Mouse (Mus musculus): ENCODE measurements at regions not wholly inside any gene's neighbourhood (a gene's known extent, or its start where the extent isn't known, plus 50 kb on each side); places are given as distances from the start of the nearest gene placed in this dataset.

- Histone ChIP-seq H3K9me3 (replicated peaks; ENCODE audit: low read length) (no peaks in the 10 kb centered on the region), H3K36me3 (ENCODE audit: insufficient read depth, low read length) (no peaks in the 10 kb centered on the region), H3K9ac (ENCODE audit: low read depth, low read length) (no peak overlapping the region), H3K4me1 (replicated peaks; ENCODE audit: insufficient read depth, low read length) (0 out of 2 replicates have a peak, but pooled peaks cover 5% of the 10 kb centered on the region), H3K4me3 (replicated peaks; ENCODE audit: low read depth, low read length) (no peak overlapping the region), H3K27me3 (ENCODE audit: insufficient read depth, low read length) (no peaks in the 10 kb centered on the region), H3K4me2 (ENCODE audit: low read length) (no peak overlapping the region), H3K27ac (no peak overlapping the region; the same call in 1 of the 2 replicates)
- DNase-seq (ENCODE audit: low spot score) (no peak), ATAC-seq (replicated peaks; ENCODE audit: low FRiP score, low read depth) (no peak; the same call in 1 of the 2 replicates)
- 81% methylated on average over 19 of the region's 19 CpGs for WGBS
- no peak for TF ChIP-seq CTCF (IDR thresholded peaks at IDR 0.05; ENCODE audit: low read depth)
These were observed 68.9 kb upstream of the Slc38a2 start for GRCm38 (mm10) chr15:96768301-96768993.

DNA sequence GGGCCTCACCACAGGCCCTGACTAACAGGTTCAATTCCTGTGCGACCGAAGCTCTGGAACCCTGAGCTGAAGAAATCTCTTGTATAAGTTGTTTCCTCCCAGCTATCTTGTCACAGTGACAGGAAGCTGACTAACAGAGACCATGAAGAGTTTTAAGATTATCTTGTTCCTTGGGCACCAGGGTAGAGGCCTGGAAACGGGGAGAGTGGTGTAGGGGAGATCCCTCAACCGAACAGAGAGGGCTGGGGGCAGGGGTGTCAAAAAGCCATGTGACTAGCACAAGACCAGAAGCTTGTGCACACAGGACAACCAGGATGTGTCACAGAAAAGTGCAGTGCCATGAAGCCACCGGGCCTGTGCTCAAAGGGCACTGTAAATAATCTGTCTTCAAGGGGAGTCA lies 67.7 kb upstream of the Slc38a2 start:
- WGBS, result 86% methylated on average over 5 of the region's 5 CpGs
- no peaks in the 10 kb centered on the region for H3K36me3 ChIP-seq (ENCODE audit: insufficient read depth, low read length)
- no peak for DNase-seq (ENCODE audit: low spot score)

GRCm38 (mm10) chr15:96766238-96766637 lies 66.7 kb upstream of the Slc38a2 start:
- TF ChIP-seq CTCF (IDR thresholded peaks at IDR 0.05; ENCODE audit: low read depth), result no peak
- no peaks in the 10 kb centered on the region for H3K9me3 ChIP-seq (replicated peaks; ENCODE audit: low read length)
- H3K27me3 ChIP-seq (ENCODE audit: insufficient read depth, low read length), result no peaks in the 10 kb centered on the region
- H3K27ac ChIP-seq, result no peak overlapping the region
- DNase-seq (ENCODE audit: low spot score), result no peak
- H3K36me3 ChIP-seq (ENCODE audit: insufficient read depth, low read length), result no peaks in the 10 kb centered on the region
- no peak for ATAC-seq (replicated peaks; ENCODE audit: low FRiP score, low read depth)
- H3K4me3 ChIP-seq (replicated peaks; ENCODE audit: low read depth, low read length), result no peak overlapping the region
- 0 out of 2 replicates have a peak, but pooled peaks cover 5% of the 10 kb centered on the region for H3K4me1 ChIP-seq (replicated peaks; ENCODE audit: insufficient read depth, low read length)
- no peak overlapping the region for H3K9ac ChIP-seq (ENCODE audit: low read depth, low read length)
- H3K4me2 ChIP-seq (ENCODE audit: low read length), result no peak overlapping the region
- WGBS, result 96% methylated on average over 9 of the region's 9 CpGs

More for the DNA sequence above, 67.7 kb upstream of the Slc38a2 start:
- Histone ChIP-seq H3K4me2 (ENCODE audit: low read length) (no peak overlapping the region), H3K27ac (no peak overlapping the region), H3K9me3 (replicated peaks; ENCODE audit: low read length) (no peaks in the 10 kb centered on the region), H3K4me3 (replicated peaks; ENCODE audit: low read depth, low read length) (no peak overlapping the region), H3K9ac (ENCODE audit: low read depth, low read length) (no peak overlapping the region), H3K4me1 (replicated peaks; ENCODE audit: insufficient read depth, low read length) (0 out of 2 replicates have a peak, but pooled peaks cover 5% of the 10 kb centered on the region), H3K27me3 (ENCODE audit: insufficient read depth, low read length) (no peaks in the 10 kb centered on the region)
- ATAC-seq (replicated peaks; ENCODE audit: low FRiP score, low read depth), result no peak
- TF ChIP-seq CTCF (IDR thresholded peaks at IDR 0.05; ENCODE audit: low read depth), result no peak

DNA sequence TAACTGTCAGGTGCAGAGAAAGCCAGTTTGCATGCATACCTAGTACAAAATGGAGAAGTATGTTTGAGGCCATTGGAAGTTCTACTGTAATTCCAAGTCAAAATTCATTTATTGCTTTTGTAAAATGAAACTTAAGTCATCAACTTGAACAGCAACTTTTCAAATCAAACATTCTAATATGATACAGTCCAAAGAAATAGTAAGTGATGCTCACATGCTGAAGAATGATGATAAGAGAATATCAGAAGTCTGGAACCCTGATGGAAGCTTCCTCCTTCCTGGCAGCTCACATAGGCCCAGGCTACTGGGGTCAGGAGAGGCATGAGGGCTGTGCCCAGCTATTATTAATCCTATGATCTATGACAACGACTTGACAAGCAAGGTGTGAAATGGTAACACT lies 64.1 kb upstream of the Slc38a2 start:
- Histone ChIP-seq H3K9me3 (replicated peaks; ENCODE audit: low read length) (no peaks in the 10 kb centered on the region), H3K27ac (no peak overlapping the region), H3K9ac (ENCODE audit: low read depth, low read length) (no peak overlapping the region), H3K4me1 (replicated peaks; ENCODE audit: insufficient read depth, low read length) (0 out of 2 replicates have a peak, but pooled peaks cover 7% of the 10 kb centered on the region), H3K36me3 (ENCODE audit: insufficient read depth, low read length) (no peaks in the 10 kb centered on the region), H3K4me2 (ENCODE audit: low read length) (no peak overlapping the region), H3K4me3 (replicated peaks; ENCODE audit: low read depth, low read length) (no peak overlapping the region), H3K27me3 (ENCODE audit: insufficient read depth, low read length) (no peaks in the 10 kb centered on the region)
- 84% methylated on average over 1 of the region's 1 CpGs for WGBS
- TF ChIP-seq CTCF (IDR thresholded peaks at IDR 0.05; ENCODE audit: low read depth), result no peak
- no peak for DNase-seq (ENCODE audit: low spot score)
- ATAC-seq (replicated peaks; ENCODE audit: low FRiP score, low read depth), result no peak

- Histone ChIP-seq H3K4me3 (replicated peaks; ENCODE audit: low read depth, low read length) (no peak overlapping the region), H3K9me3 (replicated peaks; ENCODE audit: low read length) (no peaks in the 10 kb centered on the region), H3K27ac (peak overlapping the region; percentile 70), H3K9ac (ENCODE audit: low read depth, low read length) (no peak overlapping the region), H3K4me1 (replicated peaks; ENCODE audit: insufficient read depth, low read length) (peaks cover 10% of the 10 kb centered on the region), H3K4me2 (ENCODE audit: low read length) (no peak overlapping the region), H3K27me3 (ENCODE audit: insufficient read depth, low read length) (no peaks in the 10 kb centered on the region), H3K36me3 (ENCODE audit: insufficient read depth, low read length) (no peaks in the 10 kb centered on the region)
- 57% methylated on average over 13 of the region's 13 CpGs for WGBS
- ATAC-seq (replicated peaks; ENCODE audit: low FRiP score, low read depth) (no peak), DNase-seq (ENCODE audit: low spot score) (peak; percentile 73)
- TF ChIP-seq CTCF (IDR thresholded peaks at IDR 0.05; ENCODE audit: low read depth), result no peak
These were observed 59.8 kb upstream of the Slc38a2 start for GRCm38 (mm10) chr15:96759078-96759995.

GRCm38 (mm10) chr15:96757446-96758198 lies 58.1 kb upstream of the Slc38a2 start:
- no peaks in the 10 kb centered on the region for H3K36me3 ChIP-seq (ENCODE audit: insufficient read depth, low read length)
- ATAC-seq (replicated peaks; ENCODE audit: low FRiP score, low read depth) (peak; percentile 40; the same call in 1 of the 2 replicates), DNase-seq (ENCODE audit: low spot score) (peak; percentile 48)
- no peak for TF ChIP-seq CTCF (IDR thresholded peaks at IDR 0.05; ENCODE audit: low read depth)
- H3K4me2 ChIP-seq (ENCODE audit: low read length), result no peak overlapping the region
- H3K27me3 ChIP-seq (ENCODE audit: insufficient read depth, low read length), result no peaks in the 10 kb centered on the region
- WGBS, result 78% methylated on average over 9 of the region's 9 CpGs
- H3K9ac ChIP-seq (ENCODE audit: low read depth, low read length), result no peak overlapping the region
- H3K9me3 ChIP-seq (replicated peaks; ENCODE audit: low read length), result no peaks in the 10 kb centered on the region
- H3K27ac ChIP-seq, result 0 out of 2 replicates have a peak overlapping the region, but pooled peaks have one; percentile 70
- H3K4me3 ChIP-seq (replicated peaks; ENCODE audit: low read depth, low read length), result no peak overlapping the region
- peaks cover 10% of the 10 kb centered on the region for H3K4me1 ChIP-seq (replicated peaks; ENCODE audit: insufficient read depth, low read length)
